Mouse (Mus musculus): ENCODE results near the gene Gm13089. TPM values are rescaled to one million over a fixed set of nuclear protein-coding genes. Genes with fewer than 3 reads are reported as not detected.
"Not testable (repeated sequence)": the region's sequence is repeated elsewhere in the genome, so short reads cannot be mapped to it uniquely, and the experiment has no call there.

Gene Gm13089
- not detected for total RNA-seq (2021)
- long read RNA-seq, experiment 1: 0 reads
- long read RNA-seq, experiment 2: 0 reads

DNA sequence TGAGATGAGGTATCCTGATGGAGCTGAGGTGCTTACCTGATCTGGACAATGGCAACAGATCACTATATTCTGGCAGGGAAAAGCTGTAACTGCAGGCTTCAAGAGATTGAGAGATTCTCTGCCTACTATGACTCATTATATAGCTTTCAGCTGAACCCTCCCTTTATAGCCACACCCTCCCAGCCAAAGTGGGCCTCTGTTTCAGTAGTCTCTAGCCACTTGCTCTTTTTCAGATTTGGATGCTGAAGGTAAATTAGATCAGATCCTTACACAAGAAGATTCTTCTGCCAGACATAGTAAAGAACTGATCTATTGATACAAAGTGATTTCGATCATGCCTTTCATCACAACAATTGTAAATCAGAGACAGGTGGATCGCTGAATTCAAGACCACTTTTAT is at the start of gene Gm13089:
Gene Gm13089, minus strand, starts transcription at position 101 of the 400 bp plus-strand sequence.
- DNase-seq (ENCODE audit: low spot score in 2 of 2): no peak

DNA sequence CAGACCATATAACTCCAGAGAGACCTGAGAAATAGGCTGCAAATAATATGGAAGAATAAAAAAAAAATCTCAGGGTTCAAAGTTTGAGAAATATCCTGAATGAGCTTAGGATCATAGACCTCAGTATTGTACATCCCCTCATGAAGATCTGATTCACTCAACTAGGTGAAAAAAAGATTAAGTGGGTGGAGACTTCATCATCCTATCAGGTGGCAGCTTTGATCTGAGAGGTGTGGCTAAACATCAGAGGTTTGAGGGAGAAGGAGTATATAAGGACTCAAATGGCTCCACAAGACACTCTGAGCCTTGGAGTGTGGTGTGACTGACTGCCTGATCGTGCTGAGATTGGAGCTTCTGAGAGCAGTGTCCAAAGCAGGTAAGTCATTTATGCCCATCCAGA is 16.6 kb upstream of the Gm13089 start, which contains the start of gene Gm13078:
Gene Gm13078, plus strand, starts transcription at position 301 of the 400 bp plus-strand sequence.
- DNase-seq (ENCODE audit: low spot score in 2 of 2): no peak

- DNase-seq (ENCODE audit: low spot score in 2 of 2): not testable (repeated sequence)
These were observed 45.4 kb downstream of the Gm13089 start, which contains the start of gene Gm13088 for GRCm38 (mm10) chr4:143657146-143657545. Gene Gm13088, minus strand, starts transcription at chr4:143657246.

Other genes with a start within 250 kb of the Gm13089 start
- gene Gm13043, start 191.4 kb downstream of the Gm13089 start, total RNA-seq (2021): not detected
- gene Gm13040, start 166.8 kb downstream of the Gm13089 start, total RNA-seq (2021): not detected
- not detected for gene BC080695, start 151.0 kb downstream of the Gm13089 start, total RNA-seq (2021)
- gene Gm13057, start 151.0 kb downstream of the Gm13089 start, total RNA-seq (2021): not detected
- not detected for gene Gm13083, start 87.7 kb downstream of the Gm13089 start, total RNA-seq (2021)
- gene Gm13088, start 45.5 kb downstream of the Gm13089 start, total RNA-seq (2021): not detected
- gene Gm13078, start 16.7 kb upstream of the Gm13089 start, total RNA-seq (2021): not detected
- not detected for gene Gm13023, start 86.6 kb upstream of the Gm13089 start, total RNA-seq (2021)
- not detected for gene Gm13084, start 113.4 kb upstream of the Gm13089 start, total RNA-seq (2021)
- not detected for gene Gm13103, start 143.8 kb upstream of the Gm13089 start, total RNA-seq (2021)
- not detected for gene Pramef6, start 197.7 kb upstream of the Gm13089 start, total RNA-seq (2021)
- not detected for gene Pramef25, start 248.3 kb upstream of the Gm13089 start, total RNA-seq (2021)